Mouse (Mus musculus) right cerebral cortex, adult 2 months (tissue): ENCODE measurements at regions not wholly inside any gene's neighbourhood (a gene's known extent, or its start where the extent isn't known, plus 50 kb on each side); places are given as distances from the start of the nearest gene placed in this dataset.
A peak's percentile ranks its signal among the peaks of the same experiment; 100 is the strongest.
"Not testable (repeated sequence)": the region's sequence is repeated elsewhere in the genome, so short reads cannot be mapped to it uniquely, and the experiment has no call there.

Experiments
- DNase-seq, 2 experiments: peaks; one replicate each; pipeline ENCODE4 v3.0.0; 2021 to 2022; ENCODE audit warnings: low spot score in 2 of 2

DNA sequence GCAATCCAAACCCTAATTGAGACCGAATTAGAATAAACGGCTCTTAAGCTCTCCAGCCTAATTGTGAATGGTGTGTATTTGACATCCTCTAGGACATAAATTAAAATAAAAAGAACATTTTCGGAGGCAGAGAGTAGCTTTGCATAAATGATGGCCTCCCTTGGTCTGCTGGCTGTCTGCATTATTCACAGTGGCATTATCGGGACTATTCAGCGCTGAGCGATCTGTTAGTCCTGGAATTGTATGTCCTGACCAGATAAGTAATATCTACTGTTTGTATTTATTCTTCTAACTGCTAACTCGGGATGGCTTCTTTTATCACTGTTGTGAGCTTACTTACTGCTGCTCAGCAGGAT, 299.6 kb downstream of the Chl1 start:
- no peak for DNase-seq

DNA sequence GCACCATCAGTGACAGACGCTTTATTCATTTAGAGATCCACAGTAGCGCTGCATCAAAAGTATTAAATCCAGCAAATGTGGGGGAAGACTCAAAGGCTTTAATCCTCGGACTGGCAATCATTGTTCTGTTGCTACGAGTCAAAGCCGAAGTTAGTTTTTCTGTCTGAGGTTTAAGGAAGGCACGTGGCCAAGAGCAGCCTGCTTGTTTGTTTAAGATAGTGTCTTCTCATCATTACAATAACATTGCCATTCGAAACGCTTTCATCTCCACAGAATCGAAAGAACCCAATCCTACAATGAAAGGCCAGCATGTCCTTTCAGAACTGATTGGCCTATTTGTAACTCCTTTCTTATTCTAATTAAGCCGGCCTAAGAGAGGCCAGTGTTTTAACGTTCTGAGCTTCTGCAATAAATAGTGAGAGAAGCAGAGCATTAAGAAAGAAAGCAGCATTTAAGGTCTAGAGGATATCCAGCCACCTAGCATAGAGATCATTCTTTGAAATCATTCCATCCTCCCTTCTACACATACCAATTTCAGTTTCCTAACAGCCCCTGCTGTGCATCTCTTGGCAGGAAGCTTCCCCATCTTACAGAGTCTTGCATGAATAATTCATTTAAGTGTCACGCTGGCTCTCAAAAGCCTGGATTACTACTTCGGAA, 300.1 kb downstream of the Chl1 start:
- peak; percentile 16 to 26 for DNase-seq

DNA sequence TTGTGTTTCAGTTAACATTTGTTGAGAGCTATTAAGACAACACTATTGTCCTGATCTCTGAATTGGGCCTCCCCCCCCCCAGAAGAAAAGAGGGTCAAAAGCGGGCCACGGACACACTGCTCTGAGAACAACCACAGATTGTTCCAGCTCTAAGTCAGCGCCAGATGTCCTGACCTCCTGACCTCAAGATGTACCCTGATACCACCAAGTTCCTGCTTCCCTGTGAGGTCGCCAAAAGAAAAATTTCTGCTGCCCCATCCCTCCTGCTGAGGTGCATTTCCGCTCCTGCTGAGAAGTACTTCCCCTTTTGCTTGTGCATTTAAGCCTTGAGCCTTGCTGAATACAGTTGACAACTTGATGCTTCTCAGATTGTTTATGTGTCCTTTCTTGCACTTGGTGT, 306.0 kb downstream of the Chl1 start:
- DNase-seq, result not testable (repeated sequence)

DNA sequence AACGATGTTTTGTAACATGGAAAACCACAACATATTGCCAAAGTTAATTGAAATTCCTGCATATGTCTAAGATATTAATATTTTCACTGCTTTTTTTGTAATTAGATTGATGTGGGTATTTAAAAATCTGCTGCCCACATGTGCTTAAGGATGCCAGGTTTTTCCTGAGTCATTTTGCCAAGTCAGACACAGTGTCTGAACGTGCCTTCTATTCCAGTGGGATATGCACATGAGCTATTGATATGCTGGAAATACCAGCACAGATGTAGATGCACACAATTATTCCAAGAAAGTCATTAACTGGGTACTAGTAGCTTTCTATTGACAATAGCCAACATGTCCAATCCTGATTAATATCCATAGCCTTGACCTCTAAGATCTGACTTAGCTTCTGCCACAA, 315.7 kb downstream of the Chl1 start:
- DNase-seq, result peak in 1 of 2 experiments; percentile 20

DNA sequence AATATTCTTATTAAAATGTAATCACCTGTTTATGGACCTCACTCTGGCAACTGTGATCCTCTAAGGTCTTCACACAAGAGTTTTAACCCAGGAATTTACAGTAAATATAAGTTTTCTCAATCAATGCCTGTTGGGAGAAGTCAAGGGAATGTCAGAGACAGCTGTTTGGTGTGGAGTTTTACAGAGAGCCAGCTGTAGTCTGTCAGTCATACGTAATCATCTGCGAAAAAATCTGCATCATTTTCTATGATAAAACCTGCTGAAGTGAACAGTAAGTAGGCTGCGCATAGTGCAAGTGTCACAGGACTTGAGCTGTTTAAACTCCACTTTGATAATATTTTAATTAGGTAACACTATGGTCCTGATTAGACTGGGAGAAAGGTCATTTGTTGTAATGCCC, 317.2 kb downstream of the Chl1 start:
- DNase-seq, result no peak

DNA sequence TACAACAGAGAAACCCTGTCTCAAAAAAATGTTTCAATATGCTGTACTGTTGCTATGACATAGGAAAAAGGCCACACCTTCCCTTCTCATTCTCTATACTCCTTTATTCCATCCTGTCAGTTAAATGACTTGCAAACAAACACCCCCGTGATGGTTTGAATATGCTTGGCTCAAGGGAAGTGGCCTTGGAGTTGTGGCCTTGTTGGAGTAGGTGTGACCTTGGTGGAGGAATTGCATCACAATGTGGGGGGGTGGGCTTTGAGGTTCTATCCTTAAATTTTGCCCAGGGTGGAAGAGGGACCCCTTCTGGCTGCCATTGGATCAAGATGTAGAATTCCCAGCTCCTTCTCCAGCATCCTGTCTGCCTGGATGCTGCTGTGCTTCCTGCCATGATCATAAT, 318.5 kb downstream of the Chl1 start:
- DNase-seq, result no peak

DNA sequence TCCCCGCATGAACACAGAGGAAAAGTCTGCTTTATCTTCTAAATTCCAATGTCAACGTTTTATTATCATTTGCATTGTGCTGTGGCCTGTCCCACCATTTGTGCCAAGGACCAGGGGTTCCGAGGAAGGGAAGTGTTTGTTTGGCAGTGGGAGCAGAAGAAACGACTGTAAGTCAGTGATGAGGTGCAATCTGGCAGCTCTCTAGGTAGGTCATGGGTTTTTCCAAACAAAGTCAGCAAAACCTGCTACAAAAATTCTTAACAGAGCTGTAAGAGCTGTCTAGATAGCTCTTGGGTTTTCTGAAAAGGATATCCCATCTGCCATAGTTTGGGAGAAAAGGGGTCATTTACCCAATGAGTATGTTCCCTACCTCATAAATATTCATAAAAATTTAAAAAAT, 321.9 kb downstream of the Chl1 start:
- DNase-seq, result no peak

DNA sequence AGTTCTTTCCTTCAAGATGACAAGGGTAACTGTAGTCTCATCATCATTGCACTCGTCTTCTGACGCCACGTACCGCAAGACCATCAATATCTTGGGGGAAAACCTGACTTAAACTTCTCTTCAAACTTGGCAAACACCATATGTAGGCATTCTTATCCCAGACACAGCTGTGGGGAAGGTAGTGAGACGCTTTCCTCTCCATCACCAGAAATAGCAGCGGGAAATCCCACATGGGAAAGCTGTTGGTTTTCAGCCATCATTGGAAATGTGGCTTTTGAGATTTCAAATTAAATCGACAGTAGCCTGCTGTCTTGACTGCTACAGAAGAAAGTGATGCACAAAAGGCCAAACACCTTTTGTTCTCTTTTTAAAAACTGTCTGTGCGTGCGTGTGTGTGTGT, 322.4 kb downstream of the Chl1 start:
- no peak for DNase-seq

DNA sequence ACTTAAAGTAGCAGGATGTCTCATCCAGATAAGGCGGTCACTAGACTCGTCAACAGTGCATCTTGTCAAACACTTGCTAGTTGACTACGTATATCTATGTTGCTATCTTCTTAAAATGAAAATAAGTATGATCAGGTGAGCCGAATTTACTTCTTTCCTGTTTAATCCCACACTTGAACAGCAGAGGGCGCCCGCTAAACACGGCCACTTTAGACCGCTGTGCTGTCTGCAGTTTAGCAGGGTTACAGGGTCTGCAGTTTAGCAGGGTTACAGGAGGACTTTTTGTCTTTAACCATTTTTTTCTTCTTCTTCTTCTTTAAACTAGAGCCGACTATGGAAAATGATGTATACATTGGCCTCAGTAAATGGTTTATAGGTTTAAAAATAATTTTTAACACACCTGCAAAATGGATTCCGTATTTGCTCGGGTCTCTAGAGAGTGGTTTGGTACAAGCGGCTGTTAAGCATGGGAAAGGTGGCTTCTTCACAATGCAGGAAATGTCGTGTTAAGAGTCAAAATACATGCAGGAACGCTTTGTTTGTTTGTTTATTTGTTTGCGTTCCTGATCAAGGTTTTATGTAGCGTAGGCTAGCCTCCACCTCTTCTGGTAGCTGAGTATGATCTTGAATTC, 323.2 kb downstream of the Chl1 start:
- DNase-seq, result peak; percentile 83 to 84

DNA sequence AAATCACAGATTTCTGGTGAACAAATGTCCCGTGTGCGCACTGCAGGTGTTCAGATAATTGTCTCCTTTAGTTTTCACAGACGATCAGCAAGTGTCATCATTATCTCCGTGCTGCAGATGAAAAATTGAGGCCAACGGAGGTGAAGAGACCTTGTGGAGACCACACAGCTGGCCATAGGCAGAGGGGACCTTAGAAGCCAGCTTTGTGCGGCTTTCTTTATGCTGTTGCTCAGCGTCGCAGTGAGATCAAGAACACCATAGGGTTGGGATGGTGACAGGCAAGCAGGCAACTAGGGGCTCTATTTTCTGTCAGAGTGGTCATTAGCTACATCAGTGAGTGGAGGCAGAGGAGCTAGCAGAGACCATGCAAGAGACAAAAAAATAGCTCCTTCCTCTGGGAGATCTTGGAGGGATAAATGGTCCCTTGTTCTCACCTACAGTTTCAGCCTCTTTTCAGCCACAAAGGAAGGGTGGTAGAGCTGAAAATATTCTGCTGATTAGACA, 324.4 kb downstream of the Chl1 start:
- DNase-seq, result no peak

DNA sequence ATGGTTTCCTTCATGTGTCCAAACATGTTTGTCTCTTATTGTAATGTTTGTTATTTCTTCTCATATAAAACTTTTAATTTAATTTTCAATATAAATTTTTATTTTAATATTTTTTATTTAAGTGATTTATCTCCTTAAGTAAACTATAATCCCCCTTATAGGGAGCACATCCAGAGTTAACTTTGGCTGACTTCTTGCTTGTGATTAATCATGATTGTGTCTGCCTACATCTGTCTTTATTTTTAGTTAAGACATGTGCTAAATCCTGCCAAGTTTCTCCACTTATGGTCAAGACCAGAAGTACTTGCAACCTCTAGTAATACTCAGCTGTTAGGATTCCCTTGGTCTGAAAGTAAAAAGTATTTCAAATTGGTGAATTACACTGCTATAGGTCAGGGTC, 349.4 kb downstream of the Chl1 start:
- DNase-seq, result no peak

DNA sequence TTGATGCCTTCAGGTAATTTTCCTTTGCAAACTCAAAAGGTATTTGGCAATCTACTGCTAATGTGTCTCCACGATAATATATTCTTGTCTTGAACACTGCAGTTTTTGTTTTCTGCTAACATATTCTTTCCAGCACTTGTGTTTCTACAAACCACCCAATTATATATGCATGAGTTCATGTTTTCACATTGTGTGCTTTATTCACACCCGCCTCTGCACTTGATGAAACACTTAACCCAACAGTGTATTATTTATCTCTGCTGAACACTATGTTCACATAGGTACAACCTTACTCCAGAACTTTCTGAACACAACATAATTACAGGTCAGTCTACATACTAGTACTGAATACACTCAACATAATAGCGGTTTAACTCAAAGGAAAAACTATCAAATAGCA, 383.1 kb downstream of the Chl1 start:
- no peak for DNase-seq

DNA sequence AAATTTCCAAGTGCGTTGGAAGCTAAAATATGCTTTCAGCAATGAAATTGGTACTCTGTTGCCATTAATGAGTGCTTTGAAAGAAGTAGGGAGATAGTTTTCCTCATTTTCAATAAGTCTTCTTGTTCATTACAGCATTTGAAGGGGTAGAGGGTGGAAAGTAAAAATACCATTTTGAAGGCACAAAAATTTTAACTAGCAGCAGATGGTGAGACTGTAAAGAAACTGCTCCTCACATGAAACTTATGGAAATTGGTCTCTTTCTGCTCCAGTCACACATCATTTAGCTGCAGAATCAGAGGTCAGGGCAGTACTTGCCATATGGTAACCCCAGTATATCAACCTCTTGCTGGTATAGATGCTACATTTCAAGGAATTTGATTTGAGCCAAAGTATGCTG, 414.1 kb downstream of the Chl1 start:
- DNase-seq, result peak in 1 of 2 experiments; percentile 4

DNA sequence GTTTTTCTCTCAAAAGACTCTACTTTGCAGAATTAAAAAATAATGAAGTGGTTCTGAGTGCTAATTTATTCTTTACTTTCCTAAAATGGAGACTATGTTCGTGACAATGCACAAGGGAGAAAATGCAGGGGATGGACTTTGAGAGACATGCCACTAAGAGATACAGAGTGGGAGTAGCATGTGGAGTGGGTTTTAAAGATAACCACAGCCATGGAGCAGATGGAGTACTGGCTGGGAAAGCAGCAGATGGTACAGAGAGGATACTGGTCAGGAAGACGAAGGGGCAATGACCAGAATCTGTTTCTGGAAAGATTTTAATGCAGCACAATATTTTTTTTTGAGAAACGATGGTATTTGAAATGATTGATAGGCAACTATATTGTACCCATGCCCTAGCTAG, 416.7 kb downstream of the Chl1 start:
- peak; percentile 17 to 20 for DNase-seq

DNA sequence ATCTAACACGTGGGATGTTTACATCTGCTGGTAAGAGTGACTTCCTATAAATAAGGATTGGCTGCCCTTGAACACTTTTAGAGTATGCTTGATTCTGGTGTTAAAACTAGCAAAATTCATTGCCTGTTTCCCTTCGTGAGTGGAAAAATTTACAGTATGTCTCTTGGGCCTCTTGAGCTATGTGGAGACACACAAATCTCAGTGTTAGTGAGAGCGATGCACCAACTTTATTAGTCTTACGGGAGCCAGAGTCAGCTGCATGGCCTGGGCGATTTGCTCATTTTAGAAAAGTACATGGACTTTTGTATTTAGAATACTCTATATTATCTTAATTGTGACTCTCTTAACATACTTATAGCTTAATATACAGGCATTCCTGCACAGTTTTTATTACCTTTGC, 430.0 kb downstream of the Chl1 start:
- DNase-seq, result no peak

DNA sequence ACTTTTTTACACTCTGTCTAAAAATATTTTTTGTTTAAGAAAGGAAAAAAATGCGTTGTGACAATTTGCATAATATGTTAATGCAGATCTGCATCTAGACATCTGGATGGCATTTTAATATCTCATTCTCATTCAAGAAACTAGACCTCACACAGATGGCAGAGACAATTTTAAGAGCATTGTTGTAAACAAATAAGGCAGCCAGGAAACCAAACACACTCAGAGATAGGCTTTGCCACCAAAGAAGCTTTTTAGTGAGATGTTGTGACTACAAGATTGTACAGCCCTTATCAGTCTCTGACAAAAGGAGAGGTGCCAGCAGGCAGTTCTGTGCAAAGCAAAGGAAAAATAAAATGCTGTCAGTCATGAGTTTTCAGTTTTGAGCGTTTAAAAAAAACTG, 434.0 kb downstream of the Chl1 start:
- DNase-seq, result peak in 1 of 2 experiments; percentile 10

DNA sequence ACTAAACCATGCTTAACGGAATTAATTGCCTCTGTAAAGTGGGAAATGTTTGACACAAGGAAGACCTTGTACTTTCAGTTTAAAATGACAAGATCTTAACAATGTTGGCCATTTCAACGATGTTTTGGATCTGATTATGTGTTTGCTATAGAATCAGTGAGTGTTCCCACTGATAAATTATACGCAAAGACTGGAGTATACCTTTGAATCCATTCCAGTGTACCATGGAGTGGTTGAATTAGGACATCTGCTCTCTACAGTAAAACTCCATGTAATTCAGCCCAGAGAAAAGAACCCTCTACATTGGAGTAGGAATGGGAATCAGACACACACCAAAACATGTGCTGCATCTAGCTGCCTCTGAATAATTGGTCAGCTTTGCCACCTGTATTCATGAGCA, 437.1 kb downstream of the Chl1 start:
- DNase-seq, result no peak

DNA sequence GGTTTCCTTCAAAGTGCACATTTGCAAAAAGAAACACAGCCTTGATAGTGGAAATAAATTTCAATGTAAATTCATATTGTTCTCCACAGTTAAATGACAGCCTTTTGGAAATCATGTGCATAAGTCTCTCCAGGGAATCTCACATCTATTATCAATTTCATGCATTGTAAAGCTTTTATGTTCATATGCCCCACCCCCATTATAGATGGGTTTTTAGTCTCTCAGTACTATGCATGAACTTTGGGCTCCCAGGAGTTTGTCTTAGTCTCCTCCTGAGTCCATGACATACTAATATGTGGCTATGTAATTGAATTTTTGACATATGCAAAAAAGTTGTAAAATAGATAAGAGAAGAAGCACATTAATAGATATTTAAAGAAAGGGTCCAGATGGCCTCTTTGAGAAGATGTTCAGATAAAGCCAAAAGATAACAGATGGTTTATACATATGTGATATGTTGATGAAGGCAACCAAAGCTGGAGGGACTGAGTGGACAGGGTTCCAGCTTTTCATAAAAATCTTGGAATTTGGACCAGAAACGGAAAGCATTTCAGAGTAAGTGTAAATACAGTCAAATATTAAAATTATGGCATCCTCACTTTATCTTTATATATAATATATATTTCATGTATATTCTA, 442.9 kb downstream of the Chl1 start:
- DNase-seq, result no peak

DNA sequence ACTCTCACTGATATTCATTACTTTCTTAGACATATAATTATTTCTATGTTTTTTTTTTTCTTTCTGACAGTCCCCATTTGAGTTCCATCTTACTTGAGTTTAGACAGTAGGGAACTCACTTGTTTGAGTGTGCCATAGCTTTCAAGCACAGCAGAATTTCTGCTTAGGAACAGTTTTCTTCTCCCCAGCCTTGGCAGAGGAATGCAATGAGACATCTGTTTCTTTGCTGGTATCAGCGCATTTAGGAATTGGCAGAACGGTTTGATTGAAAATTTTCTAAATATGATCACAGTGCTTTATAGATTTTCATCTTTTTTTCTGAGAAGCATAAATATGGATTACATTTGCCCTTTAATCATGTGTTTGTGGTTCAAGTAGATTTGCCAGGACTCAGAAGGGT, 448.6 kb downstream of the Chl1 start:
- peak in 1 of 2 experiments; percentile 10 for DNase-seq

DNA sequence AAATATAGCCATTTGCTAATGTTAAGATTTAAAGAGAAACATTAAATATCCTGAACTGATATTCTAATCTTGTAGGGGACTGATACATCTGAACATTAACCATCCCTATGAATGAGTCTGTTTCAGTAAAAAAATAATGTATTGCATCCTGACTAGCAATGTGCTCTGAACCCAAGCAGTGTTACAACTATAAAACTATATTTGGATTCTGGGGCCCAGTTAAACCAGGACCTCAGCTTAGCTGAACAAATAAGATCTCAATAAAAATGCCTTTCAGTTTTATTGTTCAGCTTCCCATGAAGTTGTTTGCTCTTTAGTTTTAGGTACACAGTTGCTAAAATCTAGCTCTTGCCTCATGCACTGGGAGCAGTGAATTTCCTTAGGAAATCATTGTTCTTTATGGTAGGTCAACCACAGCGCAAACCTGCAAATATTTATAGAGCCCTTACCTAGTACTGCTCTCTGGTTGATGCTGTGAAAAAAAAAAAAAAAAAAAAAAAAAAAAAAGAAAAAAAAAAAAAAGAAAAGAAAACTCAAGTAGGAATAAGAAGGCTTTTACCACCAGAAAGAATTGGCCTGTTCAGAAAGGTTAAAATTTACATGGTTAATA, 457.5 kb downstream of the Chl1 start:
- no peak for DNase-seq

DNA sequence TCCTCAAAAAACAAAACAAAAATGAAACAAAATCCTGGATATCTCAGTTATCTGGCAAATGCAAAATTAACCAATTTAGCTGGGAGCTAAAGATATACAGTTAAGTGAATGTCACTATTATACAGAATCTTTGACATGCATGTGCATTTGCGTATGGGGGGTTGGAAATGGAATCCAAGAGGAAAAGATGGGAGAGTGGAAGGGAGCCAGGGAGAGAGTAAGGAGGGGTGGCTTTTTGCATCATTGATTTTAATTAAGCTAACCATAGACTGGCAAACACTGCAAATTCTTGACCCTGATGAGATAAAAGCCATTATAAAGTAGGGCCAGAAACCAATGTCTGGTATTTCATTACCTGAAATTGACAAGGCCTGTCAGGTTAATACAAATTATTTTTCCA, 488.8 kb downstream of the Chl1 start:
- no peak for DNase-seq

DNA sequence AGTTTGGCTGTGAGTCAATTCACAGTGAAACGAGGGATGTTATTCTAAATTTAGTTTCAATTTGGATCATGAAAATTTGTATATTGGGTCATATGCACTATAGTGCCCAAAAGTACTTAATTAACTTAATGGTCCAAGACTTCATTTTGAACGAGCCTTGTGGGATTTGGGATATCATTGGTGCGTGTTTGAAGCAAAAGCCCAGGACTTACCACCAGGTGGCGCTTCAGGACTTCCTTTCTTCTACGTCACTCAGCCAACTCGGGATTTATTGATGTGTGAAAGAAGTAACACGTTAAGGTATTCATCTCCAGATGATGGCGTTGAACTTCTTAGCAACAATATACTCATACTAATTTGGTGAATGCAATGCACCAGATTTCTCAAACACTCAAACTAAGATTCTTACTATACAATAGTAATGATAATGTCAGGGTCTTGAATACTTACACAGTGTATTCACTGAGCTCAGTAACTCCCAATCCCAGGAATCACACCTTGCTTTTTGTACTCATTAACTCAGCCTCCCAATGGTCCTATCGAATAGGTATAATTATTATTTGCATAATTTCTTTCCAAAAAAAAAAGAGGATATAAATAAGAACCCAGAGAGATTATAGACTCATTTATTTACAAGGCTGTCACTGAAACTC, 464.0 kb upstream of the Cntn6 start:
- peak; percentile 89 to 92 for DNase-seq
